Mouse (Mus musculus): ENCODE data around the gene Gm3676. TPM values are rescaled to one million over a fixed set of nuclear protein-coding genes. Genes with fewer than 3 reads are reported as not detected.
"Not testable (repeated sequence)": the region's sequence is repeated elsewhere in the genome, so short reads cannot be mapped to it uniquely, and the experiment has no call there.

Gene Gm3676
- polyA plus RNA-seq (2011; ENCODE audit: insufficient read depth, insufficient read length, low read depth, missing spikeins) = not detected in 2 replicates

GRCm38 (mm10) chr14:41646387-41646786, at the start of gene Gm3676:
TSS of gene Gm3676 (minus strand) at chr14:41646487.
- not testable (repeated sequence) for H3K4me3 ChIP-seq (ENCODE audit: low read depth, low read length); H3K9ac ChIP-seq (ENCODE audit: low read depth, poor library complexity, severe bottlenecking); H3K36me3 ChIP-seq (ENCODE audit: control insufficient read depth, insufficient read depth, low read length, poor library complexity, severe bottlenecking); H3K27me3 ChIP-seq (ENCODE audit: control insufficient read depth, insufficient read depth, low read length, poor library complexity, severe bottlenecking); H3K9me3 ChIP-seq (replicated peaks; ENCODE audit: control insufficient read depth, insufficient read depth, low read length, poor library complexity, severe bottlenecking); H3K27ac ChIP-seq (ENCODE audit: insufficient read depth, low read length); H3K4me1 ChIP-seq (ENCODE audit: control insufficient read depth, insufficient read depth, low read length)

GRCm38 (mm10) chr14:41648176-41648575, 1.9 kb upstream of the Gm3676 start:
- H3K4me1 ChIP-seq (ENCODE audit: control insufficient read depth, insufficient read depth, low read length); H3K36me3 ChIP-seq (ENCODE audit: control insufficient read depth, insufficient read depth, low read length, poor library complexity, severe bottlenecking); H3K9ac ChIP-seq (ENCODE audit: low read depth, poor library complexity, severe bottlenecking); H3K27ac ChIP-seq (ENCODE audit: insufficient read depth, low read length); H3K27me3 ChIP-seq (ENCODE audit: control insufficient read depth, insufficient read depth, low read length, poor library complexity, severe bottlenecking); H3K4me3 ChIP-seq (ENCODE audit: low read depth, low read length); H3K9me3 ChIP-seq (replicated peaks; ENCODE audit: control insufficient read depth, insufficient read depth, low read length, poor library complexity, severe bottlenecking): not testable (repeated sequence)

- H3K9me3 ChIP-seq (replicated peaks; ENCODE audit: control insufficient read depth, insufficient read depth, low read length, poor library complexity, severe bottlenecking); H3K27me3 ChIP-seq (ENCODE audit: control insufficient read depth, insufficient read depth, low read length, poor library complexity, severe bottlenecking); H3K36me3 ChIP-seq (ENCODE audit: control insufficient read depth, insufficient read depth, low read length, poor library complexity, severe bottlenecking); H3K4me3 ChIP-seq (ENCODE audit: low read depth, low read length); H3K27ac ChIP-seq (ENCODE audit: insufficient read depth, low read length); H3K4me1 ChIP-seq (ENCODE audit: control insufficient read depth, insufficient read depth, low read length); H3K9ac ChIP-seq (ENCODE audit: low read depth, poor library complexity, severe bottlenecking): not testable (repeated sequence)
Measured at GRCm38 (mm10) chr14:41630144-41630543, 16.1 kb downstream of the Gm3676 start.

GRCm38 (mm10) chr14:41624512-41624911, 21.8 kb downstream of the Gm3676 start, which contains the start of gene Gm3072:
TSS of gene Gm3072 (minus strand) at chr14:41624612.
- not testable (repeated sequence) for H3K27me3 ChIP-seq (ENCODE audit: control insufficient read depth, insufficient read depth, low read length, poor library complexity, severe bottlenecking); H3K27ac ChIP-seq (ENCODE audit: insufficient read depth, low read length); H3K36me3 ChIP-seq (ENCODE audit: control insufficient read depth, insufficient read depth, low read length, poor library complexity, severe bottlenecking)

GRCm38 (mm10) chr14:41622535-41622934, 23.8 kb downstream of the Gm3676 start:
- H3K27ac ChIP-seq (ENCODE audit: insufficient read depth, low read length); H3K4me3 ChIP-seq (ENCODE audit: low read depth, low read length); H3K9me3 ChIP-seq (replicated peaks; ENCODE audit: control insufficient read depth, insufficient read depth, low read length, poor library complexity, severe bottlenecking); H3K4me1 ChIP-seq (ENCODE audit: control insufficient read depth, insufficient read depth, low read length); H3K9ac ChIP-seq (ENCODE audit: low read depth, poor library complexity, severe bottlenecking); H3K36me3 ChIP-seq (ENCODE audit: control insufficient read depth, insufficient read depth, low read length, poor library complexity, severe bottlenecking); H3K27me3 ChIP-seq (ENCODE audit: control insufficient read depth, insufficient read depth, low read length, poor library complexity, severe bottlenecking): not testable (repeated sequence)

More at GRCm38 (mm10) chr14:41624512-41624911, 21.8 kb downstream of the Gm3676 start, which contains the start of gene Gm3072:
- H3K9me3 ChIP-seq (replicated peaks; ENCODE audit: control insufficient read depth, insufficient read depth, low read length, poor library complexity, severe bottlenecking); H3K9ac ChIP-seq (ENCODE audit: low read depth, poor library complexity, severe bottlenecking); H3K4me3 ChIP-seq (ENCODE audit: low read depth, low read length); H3K4me1 ChIP-seq (ENCODE audit: control insufficient read depth, insufficient read depth, low read length): not testable (repeated sequence)

GRCm38 (mm10) chr14:41610690-41611089, 35.6 kb downstream of the Gm3676 start:
- H3K9me3 ChIP-seq (replicated peaks; ENCODE audit: control insufficient read depth, insufficient read depth, low read length, poor library complexity, severe bottlenecking); H3K36me3 ChIP-seq (ENCODE audit: control insufficient read depth, insufficient read depth, low read length, poor library complexity, severe bottlenecking); H3K4me3 ChIP-seq (ENCODE audit: low read depth, low read length); H3K9ac ChIP-seq (ENCODE audit: low read depth, poor library complexity, severe bottlenecking); H3K27ac ChIP-seq (ENCODE audit: insufficient read depth, low read length); H3K27me3 ChIP-seq (ENCODE audit: control insufficient read depth, insufficient read depth, low read length, poor library complexity, severe bottlenecking); H3K4me1 ChIP-seq (ENCODE audit: control insufficient read depth, insufficient read depth, low read length): not testable (repeated sequence)

- not testable (repeated sequence) for H3K9me3 ChIP-seq (replicated peaks; ENCODE audit: control insufficient read depth, insufficient read depth, low read length, poor library complexity, severe bottlenecking)
Measured at GRCm38 (mm10) chr14:41600935-41601334, 45.4 kb downstream of the Gm3676 start.

More at GRCm38 (mm10) chr14:41600935-41601334, 45.4 kb downstream of the Gm3676 start:
- H3K9ac ChIP-seq (ENCODE audit: low read depth, poor library complexity, severe bottlenecking); H3K27me3 ChIP-seq (ENCODE audit: control insufficient read depth, insufficient read depth, low read length, poor library complexity, severe bottlenecking); H3K4me1 ChIP-seq (ENCODE audit: control insufficient read depth, insufficient read depth, low read length); H3K36me3 ChIP-seq (ENCODE audit: control insufficient read depth, insufficient read depth, low read length, poor library complexity, severe bottlenecking); H3K27ac ChIP-seq (ENCODE audit: insufficient read depth, low read length); H3K4me3 ChIP-seq (ENCODE audit: low read depth, low read length): not testable (repeated sequence)

Other genes with a start within 250 kb of the Gm3676 start
- not detected in 2 replicates for gene Gm6482, start 238.2 kb downstream of the Gm3676 start, polyA plus RNA-seq (2011; ENCODE audit: insufficient read depth, insufficient read length, low read depth, missing spikeins)
- not detected in 2 replicates for gene Gm7954, start 193.0 kb downstream of the Gm3676 start, polyA plus RNA-seq (2011; ENCODE audit: insufficient read depth, insufficient read length, low read depth, missing spikeins)
- gene Gm3486, start 157.0 kb downstream of the Gm3676 start, polyA plus RNA-seq (2011; ENCODE audit: insufficient read depth, insufficient read length, low read depth, missing spikeins) = not detected in 2 replicates
- not detected in 2 replicates for gene Gm7970, start 90.9 kb downstream of the Gm3676 start, polyA plus RNA-seq (2011; ENCODE audit: insufficient read depth, insufficient read length, low read depth, missing spikeins)
- gene 1700049E17Rik2, start 73.3 kb downstream of the Gm3676 start, polyA plus RNA-seq (2011; ENCODE audit: insufficient read depth, insufficient read length, low read depth, missing spikeins) = not detected in 2 replicates
- gene Gm3072, start 21.9 kb downstream of the Gm3676 start, polyA plus RNA-seq (2011; ENCODE audit: insufficient read depth, insufficient read length, low read depth, missing spikeins) = not detected in 2 replicates
- not detected in 2 replicates for gene Gm8068, start 55.4 kb upstream of the Gm3676 start, polyA plus RNA-seq (2011; ENCODE audit: insufficient read depth, insufficient read length, low read depth, missing spikeins)
- gene Gm7929, start 104.1 kb upstream of the Gm3676 start, polyA plus RNA-seq (2011; ENCODE audit: insufficient read depth, insufficient read length, low read depth, missing spikeins) = not detected in 2 replicates
- not detected in 2 replicates for gene Gm47189, start 126.0 kb upstream of the Gm3676 start, polyA plus RNA-seq (2011; ENCODE audit: insufficient read depth, insufficient read length, low read depth, missing spikeins)